Mouse (Mus musculus) MEL (cell line): ENCODE data around the gene Nans. TPM values are rescaled to one million over a fixed set of nuclear protein-coding genes. Genes with fewer than 3 reads are reported as not detected.

Experiments
- DNase-seq: peaks from one replicate; pipeline ENCODE4 v3.0.0; 2011; ENCODE audit warnings: low read depth, low spot score
- H3K27ac ChIP-seq: 2 replicates; pipeline ENCODE4 v1.5.1; 2012; ENCODE audit warnings: low read depth, mild to moderate bottlenecking, control low read depth, low read length, moderate library complexity; ENCODE audit not compliant: control insufficient read depth
- H3K27me3 ChIP-seq, 2 experiments: fragments of 150-350 bp in 1 of 2; sonication (generic) in 1 of 2; 2 replicates each; pipeline ENCODE4 v1.6.1; 2012; ENCODE audit warnings: low read length in 2 of 2, mild to moderate bottlenecking in 2 of 2, improper control_type of control experiment in 1 of 2, moderate library complexity in 1 of 2; ENCODE audit not compliant: insufficient read depth in 2 of 2, control insufficient read depth in 1 of 2
- H3K36me3 ChIP-seq, 2 experiments: 2 replicates each; pipeline ENCODE4 v1.6.1; 2012 to 2014; ENCODE audit warnings: low read length in 2 of 2, improper control_type of control experiment in 1 of 2, inconsistent platforms in 1 of 2, mild to moderate bottlenecking in 1 of 2; ENCODE audit not compliant: insufficient read depth in 2 of 2, control insufficient read depth in 1 of 2
- H3K4me1 ChIP-seq, 2 experiments: fragments of 150-350 bp in 1 of 2; sonication (generic) in 1 of 2; 2 replicates each; pipeline ENCODE4 v1.6.1; 2012; ENCODE audit warnings: low read length in 2 of 2, improper control_type of control experiment in 1 of 2, mild to moderate bottlenecking in 1 of 2; ENCODE audit not compliant: insufficient read depth in 2 of 2, control insufficient read depth in 1 of 2
- H3K4me3 ChIP-seq, 2 experiments: fragments of 150-350 bp in 1 of 2; sonication (generic) in 1 of 2; 2 replicates each; pipeline ENCODE4 v1.5.1; 2012; ENCODE audit warnings: low read depth in 2 of 2, low read length in 2 of 2, mild to moderate bottlenecking in 2 of 2, moderate library complexity in 2 of 2, control low read depth in 1 of 2, improper control_type of control experiment in 1 of 2; ENCODE audit not compliant: control insufficient read depth in 1 of 2, insufficient read depth in 1 of 2
- H3K79me2 ChIP-seq: 2 replicates; pipeline ENCODE4 v1.6.1; 2012; ENCODE audit warnings: mild to moderate bottlenecking, low read length, moderate library complexity; ENCODE audit not compliant: control insufficient read depth, poor library complexity, insufficient read depth
- H3K9ac ChIP-seq: 2 replicates; pipeline ENCODE4 v1.6.1; 2012; ENCODE audit warnings: low read depth, mild to moderate bottlenecking, control low read depth, low read length, moderate library complexity; ENCODE audit not compliant: control insufficient read depth, poor library complexity, severe bottlenecking
- H3K9me3 ChIP-seq: fragments of 150-350 bp; sonication (generic); replicated peaks from 2 replicates; pipeline ENCODE4 v1.6.1; 2012; ENCODE audit warnings: mild to moderate bottlenecking, low read length, improper control_type of control experiment, moderate library complexity; ENCODE audit not compliant: insufficient read depth
- CHD1 ChIP-seq: IDR thresholded peaks from 2 replicates; pipeline ENCODE4 v1.6.1; 2012; ENCODE audit warnings: low read depth, mild to moderate bottlenecking, inconsistent platforms, low read length, improper control_type of control experiment
- CHD2 ChIP-seq: IDR thresholded peaks from 2 replicates; pipeline ENCODE4 v1.6.1; 2011; ENCODE audit warnings: low read length, improper control_type of control experiment
- E2F4 ChIP-seq: IDR thresholded peaks from 2 replicates; pipeline ENCODE4 v1.6.1; 2011; ENCODE audit warnings: low read depth, low read length, improper control_type of control experiment, borderline replicate concordance
- ELF1 ChIP-seq: IDR thresholded peaks from 2 replicates; pipeline ENCODE4 v1.6.1; 2014; ENCODE audit warnings: low read depth, mild to moderate bottlenecking, inconsistent platforms, low read length, improper control_type of control experiment, moderate library complexity
- EP300 ChIP-seq, 2 experiments: IDR thresholded peaks; 2 replicates each; pipeline ENCODE4 v1.6.1; 2011; ENCODE audit warnings: improper control_type of control experiment in 2 of 2, low read length in 2 of 2, low read depth in 1 of 2, mild to moderate bottlenecking in 1 of 2
- GATA1 ChIP-seq: IDR thresholded peaks from 2 replicates; pipeline ENCODE4 v1.6.1; 2011; ENCODE audit warnings: low read depth, low read length, improper control_type of control experiment
- JUND ChIP-seq: IDR thresholded peaks from 2 replicates; pipeline ENCODE4 v1.6.1; 2011; ENCODE audit warnings: low read depth, mild to moderate bottlenecking, improper control_type of control experiment, low read length
- KAT2A ChIP-seq: conservative IDR thresholded peaks from 2 replicates; pipeline ENCODE4 v1.6.1; 2012; ENCODE audit warnings: low read depth, low read length, improper control_type of control experiment, inconsistent platforms
- MAX ChIP-seq: IDR thresholded peaks from 2 replicates; pipeline ENCODE4 v1.6.1; 2011; ENCODE audit warnings: low read length, improper control_type of control experiment
- MAZ ChIP-seq: IDR thresholded peaks from 2 replicates; pipeline ENCODE4 v1.6.1; 2012; ENCODE audit warnings: low read depth, mild to moderate bottlenecking, inconsistent platforms, low read length, improper control_type of control experiment
- MXI1 ChIP-seq: IDR thresholded peaks from 2 replicates; pipeline ENCODE4 v1.6.1; 2011; ENCODE audit warnings: mild to moderate bottlenecking, low read depth, low read length, improper control_type of control experiment
- NELFE ChIP-seq: IDR thresholded peaks from 2 replicates; pipeline ENCODE4 v1.6.1; 2011; ENCODE audit warnings: low read depth, low read length, improper control_type of control experiment
- POLR2A ChIP-seq, 2 experiments: IDR thresholded peaks; 2 replicates each; pipeline ENCODE4 v1.6.1; 2011 to 2012; ENCODE audit warnings: low read length in 2 of 2, mild to moderate bottlenecking in 2 of 2, control low read depth in 1 of 2, improper control_type of control experiment in 1 of 2, low read depth in 1 of 2, moderate library complexity in 1 of 2; ENCODE audit not compliant: control insufficient read depth in 1 of 2, insufficient read depth in 1 of 2, poor library complexity in 1 of 2
- POLR2AphosphoS2 ChIP-seq: IDR thresholded peaks from 2 replicates; pipeline ENCODE4 v1.6.1; 2011; ENCODE audit warnings: low read length, improper control_type of control experiment
- POLR2AphosphoS5 ChIP-seq: IDR thresholded peaks from 2 replicates; pipeline ENCODE4 v1.6.1; 2012; ENCODE audit warnings: low read depth, borderline replicate concordance, mild to moderate bottlenecking, inconsistent platforms, low read length, moderate library complexity, mixed read lengths
- RAD21 ChIP-seq: IDR thresholded peaks from 2 replicates; pipeline ENCODE4 v1.6.1; 2011; ENCODE audit warnings: mild to moderate bottlenecking, low read depth, low read length, improper control_type of control experiment
- SIN3A ChIP-seq: IDR thresholded peaks from 2 replicates; pipeline ENCODE4 v1.6.1; 2012; ENCODE audit warnings: low read length, improper control_type of control experiment, inconsistent platforms
- SMC3 ChIP-seq: IDR thresholded peaks from 2 replicates; pipeline ENCODE4 v1.6.1; 2011; ENCODE audit warnings: low read depth, low read length, improper control_type of control experiment
- TAL1 ChIP-seq: IDR thresholded peaks from 2 replicates; pipeline ENCODE4 v1.6.1; 2012; ENCODE audit warnings: mild to moderate bottlenecking, inconsistent platforms, low read length, moderate library complexity, mixed read lengths
- TBP ChIP-seq: IDR thresholded peaks from 2 replicates; pipeline ENCODE4 v1.8.0; 2011; ENCODE audit warnings: low read depth, low read length, improper control_type of control experiment
- TCF12 ChIP-seq: IDR thresholded peaks from 2 replicates; pipeline ENCODE4 v1.6.1; 2014; ENCODE audit warnings: low read depth, mild to moderate bottlenecking, inconsistent platforms, low read length, improper control_type of control experiment, moderate library complexity
- UBTF ChIP-seq: IDR thresholded peaks from 2 replicates; pipeline ENCODE4 v1.6.1; 2012; ENCODE audit warnings: low read depth, mild to moderate bottlenecking, inconsistent platforms, low read length, improper control_type of control experiment, moderate library complexity, borderline replicate concordance; ENCODE audit not compliant: insufficient read depth
- USF1 ChIP-seq: IDR thresholded peaks from 2 replicates; pipeline ENCODE4 v1.6.1; 2014; ENCODE audit warnings: low read depth, mild to moderate bottlenecking, inconsistent platforms, low read length, improper control_type of control experiment, moderate library complexity
- USF2 ChIP-seq, 2 experiments: IDR thresholded peaks; 2 replicates each; pipeline ENCODE4 v1.6.1; 2011 to 2012; ENCODE audit warnings: improper control_type of control experiment in 2 of 2, low read length in 2 of 2, borderline replicate concordance in 1 of 2, inconsistent platforms in 1 of 2, low read depth in 1 of 2, mild to moderate bottlenecking in 1 of 2; ENCODE audit not compliant: insufficient read depth in 1 of 2
- ZC3H11A ChIP-seq: IDR thresholded peaks from 2 replicates; pipeline ENCODE4 v1.6.1; 2012; ENCODE audit warnings: low read depth, mild to moderate bottlenecking, inconsistent platforms, low read length, improper control_type of control experiment
- ZMIZ1 ChIP-seq: IDR thresholded peaks from 2 replicates; pipeline ENCODE4 v1.6.1; 2012; ENCODE audit warnings: low read depth, mild to moderate bottlenecking, inconsistent platforms, low read length, improper control_type of control experiment, moderate library complexity
- ZNF384 ChIP-seq: IDR thresholded peaks from 2 replicates; pipeline ENCODE4 v1.6.1; 2012; ENCODE audit warnings: low read depth, mild to moderate bottlenecking, inconsistent platforms, low read length, improper control_type of control experiment
- polyA plus RNA-seq, 2 experiments: library from polyadenylated mRNA; stranded (reverse) in 1 of 2; unstranded in 1 of 2; fragments of >175 nt in 1 of 2; fragments of >200 nt in 1 of 2; gene quantifications; 2 replicates each; pipeline versions ENCODE4 v1.2.1 to v1.2.4; 2012; ENCODE audit warnings: low replicate concordance in 2 of 2, low read depth in 1 of 2; ENCODE audit not compliant: insufficient read length in 2 of 2, insufficient read depth in 1 of 2, missing spikeins in 1 of 2
- total RNA-seq: library from RNA; depleted of rRNA; stranded (reverse); fragments of 300-350 nt; gene quantifications from 2 replicates; pipeline ENCODE4 v1.2.3, GENCODE M21; 2012

Gene Nans
- total and polyA plus RNA-seq, 3 experiments = 136 to 246 (median 182) TPM

- no peak overlapping the region for H3K27ac ChIP-seq
These were observed 34.3 kb downstream of the Nans start for GRCm38 (mm10) chr4:46523324-46523723.

GRCm38 (mm10) chr4:46526226-46526625, 37.2 kb downstream of the Nans start:
- peak; percentile 62 for DNase-seq
- no peak for TF ChIP-seq ZMIZ1
- no peak for TF ChIP-seq E2F4
- TF ChIP-seq SMC3 = no peak
- no peak for TF ChIP-seq USF1
- no peak for TF ChIP-seq TCF12
- TF ChIP-seq RAD21 = no peak
- TF ChIP-seq ZC3H11A = no peak
- TF ChIP-seq CHD1 = no peak
- TF ChIP-seq MAX = no peak
- TF ChIP-seq MAZ = no peak
- TF ChIP-seq SIN3A = no peak
- TF ChIP-seq ELF1 = no peak
- TF ChIP-seq USF2 (IDR thresholded peaks at IDR 0.05; ENCODE audit: borderline replicate concordance in 1 of 2, insufficient read depth in 1 of 2, low read depth in 1 of 2, low read length in 2 of 2) = no peak
- no peak for TF ChIP-seq UBTF
- no peak for TF ChIP-seq POLR2AphosphoS5
- TF ChIP-seq MXI1 = no peak
- TF ChIP-seq NELFE = no peak
- no peak for TF ChIP-seq JUND
- TF ChIP-seq CHD2 = no peak
- TF ChIP-seq KAT2A = no peak
- TF ChIP-seq, all 39 proteins: peak for 0
- H3K79me2 ChIP-seq = no peaks in the 10 kb centered on the region
- peak overlapping the region; percentile 91 for H3K27ac ChIP-seq
- no peak overlapping the region for H3K4me3 ChIP-seq
- H3K27me3 ChIP-seq = no peaks in the 10 kb centered on the region
- H3K9me3 ChIP-seq = no peaks in the 10 kb centered on the region
- peaks cover 2 to 21% of the 10 kb centered on the region in 2 experiments; a peak in 3 of 4 replicates for H3K4me1 ChIP-seq
- H3K9ac ChIP-seq = peak overlapping the region; percentile 24
- peaks cover 0 to 14% of the 10 kb centered on the region in 2 experiments; a peak in 2 of 4 replicates for H3K36me3 ChIP-seq

More at GRCm38 (mm10) chr4:46523324-46523723, 34.3 kb downstream of the Nans start:
- Histone ChIP-seq H3K9ac (no peak overlapping the region), H3K79me2 (no peaks in the 10 kb centered on the region), H3K27me3 (no peaks in the 10 kb centered on the region), H3K9me3 (no peaks in the 10 kb centered on the region), H3K4me1 (peaks cover 2 to 17% of the 10 kb centered on the region in 2 experiments; a peak in 3 of 4 replicates), H3K4me3 (no peak overlapping the region), H3K36me3 (peaks cover 0 to 14% of the 10 kb centered on the region in 2 experiments; a peak in 2 of 4 replicates)
- no peak for DNase-seq
- no peak for TF ChIP-seq TCF12
- TF ChIP-seq POLR2AphosphoS2 = no peak
- TF ChIP-seq CHD1 = no peak
- no peak for TF ChIP-seq TAL1
- TF ChIP-seq SIN3A = no peak
- no peak for TF ChIP-seq POLR2AphosphoS5
- no peak for TF ChIP-seq KAT2A
- TF ChIP-seq JUND = no peak
- TF ChIP-seq GATA1 = no peak
- no peak for TF ChIP-seq EP300 (IDR thresholded peaks at IDR 0.05; ENCODE audit: low read depth in 1 of 2, low read length in 2 of 2)
- no peak for TF ChIP-seq TBP
- no peak for TF ChIP-seq POLR2A (IDR thresholded peaks at IDR 0.05; ENCODE audit: control insufficient read depth in 1 of 2, insufficient read depth in 1 of 2, low read depth in 1 of 2, low read length in 2 of 2, poor library complexity in 1 of 2)
- TF ChIP-seq ZNF384 = no peak
- TF ChIP-seq ELF1 = no peak
